Mouse (Mus musculus) liver, embryonic 16.5 days (tissue): ENCODE results near the gene Plod3. TPM values are rescaled to one million over a fixed set of nuclear protein-coding genes. Genes with fewer than 3 reads are reported as not detected.

Experiments
- ATAC-seq: fragments of 200-750 bp; cut with Nextera tagmentation; 2 replicates; pipeline ENCODE4 v1.8.0; 2017; ENCODE audit warnings: low read depth, mild to moderate bottlenecking, moderate number of reproducible peaks, moderate library complexity
- H3K27ac ChIP-seq: fragments of 300-500 bp; sonication (generic); 2 replicates; pipeline ENCODE4 v1.5.1; 2014; ENCODE audit warnings: mild to moderate bottlenecking, low read length
- H3K27me3 ChIP-seq: fragments of 300-500 bp; sonication (generic); 2 replicates; pipeline ENCODE4 v1.6.1; 2014; ENCODE audit warnings: low read depth, low read length, mixed read lengths; ENCODE audit not compliant: control insufficient read depth, insufficient read depth
- H3K36me3 ChIP-seq: fragments of 300-500 bp; sonication (generic); 2 replicates; pipeline ENCODE4 v1.6.1; 2014; ENCODE audit warnings: mild to moderate bottlenecking; ENCODE audit not compliant: control insufficient read depth, insufficient read depth
- H3K4me1 ChIP-seq: fragments of 300-500 bp; sonication (generic); 2 replicates; pipeline ENCODE4 v1.6.1; 2014; ENCODE audit warnings: low read depth, low read length, mixed read lengths; ENCODE audit not compliant: control insufficient read depth
- H3K4me2 ChIP-seq: fragments of 300-500 bp; sonication (generic); 2 replicates; pipeline ENCODE4 v1.6.1; 2014; ENCODE audit warnings: low read depth, low read length, mixed read lengths
- H3K4me3 ChIP-seq: fragments of 300-500 bp; sonication (generic); 2 replicates; pipeline ENCODE4 v1.5.1; 2014; ENCODE audit warnings: low read depth, mild to moderate bottlenecking, low read length
- H3K9ac ChIP-seq: fragments of 300-500 bp; sonication (generic); 2 replicates; pipeline ENCODE4 v1.6.1; 2014; ENCODE audit warnings: low read depth, low read length
- H3K9me3 ChIP-seq: fragments of 300-500 bp; sonication (generic); replicated peaks from 2 replicates; pipeline ENCODE4 v1.6.1; 2016; ENCODE audit warnings: low read length; ENCODE audit not compliant: control insufficient read depth
- WGBS: fragments of 180-500 bp; shearing (Covaris S2); extraction: QIAGEN DNeasy Blood & Tissue Kit; methylation state at CpG from one replicate; pipeline ENCODE4 v1.1.7; 2014; ENCODE audit not compliant: insufficient replicate concordance; 5-methylcytosine and 5-hydroxymethylcytosine counted together
- polyA plus RNA-seq: library from polyadenylated mRNA; unstranded; fragments of >200 nt; fragmentation: Nextera tagmentation; extraction: Ambion mirVana; gene quantifications from 2 replicates; pipeline ENCODE4 v1.2.1, GENCODE M21; 2015

The Plod3 gene
- polyA plus RNA-seq, 1 experiment from 2014 or later = 12.2 TPM

DNA sequence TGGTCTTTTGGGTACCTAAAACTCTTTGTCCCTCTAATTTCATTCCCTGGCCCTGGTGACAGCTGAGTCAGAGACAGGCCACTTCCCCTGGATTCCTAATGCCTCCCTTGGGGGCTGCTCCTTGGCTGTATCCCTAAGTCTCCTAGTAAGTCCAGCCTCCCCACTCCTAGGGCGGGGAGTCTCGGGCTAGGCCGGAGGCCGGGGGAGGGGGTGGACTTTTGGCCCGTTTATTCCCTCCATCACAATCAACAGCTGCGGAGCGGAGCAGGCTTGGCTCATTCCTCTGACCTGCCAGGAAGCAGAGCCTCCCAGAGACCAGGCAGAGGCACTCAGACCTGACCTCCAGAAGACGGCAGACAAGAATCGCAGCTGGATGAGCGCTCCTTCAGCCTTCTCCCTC is 19.2 kb upstream of the Plod3 start:
- Histone ChIP-seq H3K4me3 (no peak overlapping the region), H3K27me3 (no peaks in the 10 kb centered on the region), H3K36me3 (peaks cover 6% of the 10 kb centered on the region), H3K27ac (0 out of 2 replicates have a peak overlapping the region, but pooled peaks have one; percentile 7), H3K9ac (no peak overlapping the region), H3K9me3 (no peaks in the 10 kb centered on the region), H3K4me1 (peaks cover 46% of the 10 kb centered on the region), H3K4me2 (no peak overlapping the region)
- 78% methylated on average over 10 of the region's 10 CpGs for WGBS
- no peak for ATAC-seq

DNA sequence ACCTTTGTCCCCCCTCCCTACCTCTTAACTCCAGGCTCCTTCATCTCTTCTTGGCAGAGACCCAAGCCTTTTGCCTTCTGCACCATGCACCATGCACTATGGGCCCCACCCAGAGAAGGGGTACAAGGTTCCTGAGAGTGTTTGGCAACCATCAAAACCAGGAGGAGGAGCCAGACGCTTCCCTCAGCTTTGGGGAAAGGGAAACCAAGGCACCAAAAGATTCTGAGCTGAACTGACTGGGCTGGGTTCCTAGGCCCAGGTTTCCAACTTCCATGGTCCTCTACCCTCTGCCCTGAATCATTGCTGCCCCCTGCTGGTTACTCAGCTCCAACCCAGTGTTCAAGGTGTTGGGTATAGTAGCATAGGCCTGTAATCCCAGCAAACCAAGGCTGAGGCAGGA is 16.1 kb upstream of the Plod3 start:
- no peak overlapping the region for H3K27ac ChIP-seq
- H3K4me3 ChIP-seq = no peak overlapping the region
- 50% methylated on average over 1 of the region's 1 CpGs for WGBS
- H3K9ac ChIP-seq = no peak overlapping the region
- H3K27me3 ChIP-seq = no peaks in the 10 kb centered on the region; the same call in 1 of the 2 replicates
- no peaks in the 10 kb centered on the region for H3K9me3 ChIP-seq
- H3K4me1 ChIP-seq = peaks cover 15% of the 10 kb centered on the region
- peak; percentile 61; the same call in 1 of the 2 replicates for ATAC-seq
- no peaks in the 10 kb centered on the region for H3K36me3 ChIP-seq
- no peak overlapping the region for H3K4me2 ChIP-seq

DNA sequence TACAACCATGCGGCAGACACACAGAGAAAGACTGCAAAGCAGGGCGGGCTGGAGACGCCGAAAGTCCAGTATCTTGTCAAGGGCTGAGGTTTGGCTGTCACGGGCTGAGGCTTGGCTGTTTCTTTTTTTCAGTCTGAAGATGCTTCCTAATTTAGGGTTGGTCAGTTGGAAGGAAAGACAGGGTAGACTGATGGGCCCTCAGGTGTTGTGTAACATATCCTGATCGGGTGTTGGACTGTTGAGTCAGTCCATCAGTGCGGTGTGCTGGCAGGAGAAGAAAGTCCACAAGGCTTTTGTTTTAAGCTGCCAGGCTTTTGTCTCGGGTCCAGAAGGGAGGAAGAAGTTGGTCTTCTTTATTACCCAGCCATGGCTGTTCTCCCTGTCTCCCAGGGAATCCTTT is 13.1 kb upstream of the Plod3 start:
- Histone ChIP-seq H3K4me2 (no peak overlapping the region), H3K4me1 (no peaks in the 10 kb centered on the region), H3K4me3 (no peak overlapping the region), H3K27ac (no peak overlapping the region; the same call in 1 of the 2 replicates), H3K27me3 (no peaks in the 10 kb centered on the region; the same call in 1 of the 2 replicates), H3K9me3 (no peaks in the 10 kb centered on the region), H3K9ac (no peak overlapping the region), H3K36me3 (no peaks in the 10 kb centered on the region)
- no peak for ATAC-seq
- WGBS = 30% methylated on average over 8 of the region's 8 CpGs

DNA sequence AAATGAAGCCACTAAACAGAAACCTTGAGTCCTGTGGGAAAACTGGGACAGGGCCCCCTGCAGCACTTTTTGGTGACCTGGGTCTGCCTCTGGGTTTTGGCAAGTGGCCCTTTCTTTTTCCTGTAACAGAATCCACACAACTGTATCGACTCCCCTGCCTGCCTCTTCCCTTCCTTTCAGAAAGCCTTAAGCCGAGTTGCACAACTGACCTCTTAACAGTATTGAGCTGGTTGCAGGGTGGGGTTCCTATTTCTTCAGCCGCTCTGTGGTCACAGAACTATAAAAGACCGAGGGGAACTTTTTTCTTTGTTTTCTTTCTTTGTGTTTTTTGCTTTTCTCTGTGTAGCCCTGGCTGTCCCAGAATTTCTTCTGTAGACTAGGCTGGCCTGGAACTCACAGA is 9.1 kb upstream of the Plod3 start:
- Histone ChIP-seq H3K4me1 (no peaks in the 10 kb centered on the region), H3K27ac (peak overlapping the region; percentile 50), H3K9ac (no peak overlapping the region), H3K9me3 (no peaks in the 10 kb centered on the region), H3K4me3 (no peak overlapping the region), H3K27me3 (no peaks in the 10 kb centered on the region; the same call in 1 of the 2 replicates), H3K4me2 (no peak overlapping the region), H3K36me3 (no peaks in the 10 kb centered on the region; the same call in 1 of the 2 replicates)
- no peak for ATAC-seq
- WGBS = 18% methylated on average over 4 of the region's 4 CpGs

DNA sequence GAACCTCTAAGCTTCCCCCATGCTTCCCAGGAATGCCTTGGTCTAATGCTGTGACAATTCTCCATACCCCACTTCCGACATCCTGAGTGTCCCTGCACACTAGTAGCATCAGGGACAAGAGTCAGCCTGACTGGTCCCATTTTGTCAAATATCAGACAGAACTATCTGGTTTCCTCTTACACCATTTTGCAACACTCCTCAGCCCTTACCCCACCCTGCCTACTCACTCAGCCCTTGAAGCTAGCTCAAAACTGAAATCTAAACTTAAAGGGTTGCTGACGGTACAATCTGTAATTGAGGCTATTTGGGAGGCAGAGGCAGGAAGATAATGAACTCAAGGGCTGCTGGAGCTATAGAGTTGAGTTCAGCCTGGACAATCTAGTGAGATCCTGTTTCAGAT is 7.1 kb upstream of the Plod3 start:
- 55% methylated on average over 2 of the region's 2 CpGs for WGBS
- H3K36me3 ChIP-seq = no peaks in the 10 kb centered on the region; the same call in 1 of the 2 replicates
- no peak for ATAC-seq
- no peak overlapping the region for H3K4me2 ChIP-seq
- H3K27me3 ChIP-seq = no peaks in the 10 kb centered on the region
- H3K9ac ChIP-seq = no peak overlapping the region
- H3K4me1 ChIP-seq = no peaks in the 10 kb centered on the region
- no peak overlapping the region for H3K4me3 ChIP-seq
- peak overlapping the region; percentile 54 for H3K27ac ChIP-seq
- H3K9me3 ChIP-seq = no peaks in the 10 kb centered on the region

DNA sequence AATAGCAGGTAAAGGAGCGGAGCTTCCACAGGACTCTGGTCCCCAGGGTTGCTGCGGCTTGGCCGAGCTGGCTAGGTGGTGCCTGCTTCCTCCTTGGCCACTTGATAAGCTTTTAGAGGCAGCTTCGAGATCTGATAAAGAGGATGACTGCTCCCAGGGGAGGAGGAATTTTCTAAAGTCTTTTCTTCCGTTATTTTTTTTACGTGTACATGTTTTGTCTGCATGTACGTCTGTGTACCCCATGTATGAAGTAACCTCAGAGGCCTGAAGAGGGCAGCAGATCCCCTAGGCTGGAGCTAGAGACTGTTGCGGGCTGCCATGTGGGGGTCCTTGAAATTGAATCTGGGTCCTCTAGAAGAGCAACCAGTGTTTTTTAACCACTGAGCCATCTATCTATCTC is 5.8 kb upstream of the Plod3 start:
- no peak overlapping the region for H3K27ac ChIP-seq
- no peak overlapping the region for H3K4me3 ChIP-seq
- H3K9ac ChIP-seq = no peak overlapping the region
- ATAC-seq = no peak
- no peaks in the 10 kb centered on the region for H3K27me3 ChIP-seq
- no peaks in the 10 kb centered on the region for H3K9me3 ChIP-seq
- WGBS = 73% methylated on average over 8 of the region's 8 CpGs
- peaks cover 2% of the 10 kb centered on the region; the same call in 1 of the 2 replicates for H3K4me1 ChIP-seq
- no peaks in the 10 kb centered on the region; the same call in 1 of the 2 replicates for H3K36me3 ChIP-seq
- H3K4me2 ChIP-seq = no peak overlapping the region

DNA sequence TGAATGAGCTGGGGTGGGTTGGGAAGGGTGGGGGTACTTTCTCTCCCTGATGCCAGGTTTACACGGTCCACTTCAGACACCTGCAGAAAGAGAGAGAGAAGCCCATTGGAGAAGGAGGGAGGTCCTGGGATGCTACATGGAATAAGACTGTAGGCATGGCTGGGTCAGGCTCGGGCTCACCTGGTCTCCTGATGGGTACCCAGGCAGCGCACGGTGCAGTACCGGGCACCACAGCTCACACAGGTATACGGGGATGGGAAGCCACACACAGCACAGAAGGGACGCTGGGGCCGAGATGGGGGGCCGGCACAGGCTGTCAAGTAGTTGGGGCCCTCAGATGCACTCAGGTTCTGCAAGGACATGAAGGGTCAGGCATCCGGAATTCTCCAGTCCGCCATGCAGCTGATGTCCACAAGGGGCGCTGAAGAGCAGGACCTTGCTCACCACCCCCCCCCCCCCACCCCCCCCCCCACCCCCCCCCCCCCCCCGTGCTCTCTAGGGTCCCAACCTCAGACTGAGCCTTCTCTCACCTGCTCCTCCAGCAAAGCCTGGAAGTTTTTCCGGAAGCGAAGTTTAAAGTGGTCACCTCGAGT is 4.4 kb upstream of the Plod3 start:
- 48% methylated on average over 13 of the region's 16 CpGs for WGBS
- H3K9me3 ChIP-seq = no peaks in the 10 kb centered on the region

DNA sequence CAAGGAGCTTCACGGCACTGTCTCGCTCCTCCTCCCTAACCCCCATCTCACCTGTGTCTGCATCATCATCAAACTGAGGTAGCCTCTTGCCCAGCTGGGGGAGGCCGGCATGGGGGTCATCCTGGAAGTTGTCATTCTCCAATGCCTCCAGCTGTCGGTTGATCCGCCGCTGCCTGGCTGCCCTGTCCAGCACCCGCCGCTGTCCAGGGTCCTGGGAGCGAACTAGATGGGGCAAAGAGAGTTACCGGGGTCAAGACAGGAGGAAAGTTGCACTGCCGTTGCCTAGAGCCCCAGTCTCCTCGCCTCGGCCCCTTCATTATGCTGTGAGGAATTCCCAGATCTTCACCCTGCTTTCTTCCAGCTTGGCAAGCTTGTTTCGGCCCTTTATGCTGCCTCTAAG is 2.0 kb upstream of the Plod3 start:
- peaks cover 15% of the 10 kb centered on the region for H3K4me1 ChIP-seq
- WGBS = 66% methylated on average over 14 of the region's 14 CpGs
- H3K27ac ChIP-seq = no peak overlapping the region
- H3K36me3 ChIP-seq = no peaks in the 10 kb centered on the region; the same call in none of the 2 replicates
- H3K4me2 ChIP-seq = no peak overlapping the region
- H3K27me3 ChIP-seq = no peaks in the 10 kb centered on the region
- no peaks in the 10 kb centered on the region for H3K9me3 ChIP-seq
- H3K9ac ChIP-seq = no peak overlapping the region
- ATAC-seq = no peak
- H3K4me3 ChIP-seq = no peak overlapping the region

More for the DNA sequence above, 4.4 kb upstream of the Plod3 start:
- Histone ChIP-seq H3K4me1 (peaks cover 7% of the 10 kb centered on the region; the same call in 1 of the 2 replicates), H3K9ac (no peak overlapping the region), H3K27ac (no peak overlapping the region), H3K4me2 (no peak overlapping the region), H3K4me3 (no peak overlapping the region), H3K36me3 (no peaks in the 10 kb centered on the region; the same call in 1 of the 2 replicates), H3K27me3 (no peaks in the 10 kb centered on the region)
- no peak for ATAC-seq

DNA sequence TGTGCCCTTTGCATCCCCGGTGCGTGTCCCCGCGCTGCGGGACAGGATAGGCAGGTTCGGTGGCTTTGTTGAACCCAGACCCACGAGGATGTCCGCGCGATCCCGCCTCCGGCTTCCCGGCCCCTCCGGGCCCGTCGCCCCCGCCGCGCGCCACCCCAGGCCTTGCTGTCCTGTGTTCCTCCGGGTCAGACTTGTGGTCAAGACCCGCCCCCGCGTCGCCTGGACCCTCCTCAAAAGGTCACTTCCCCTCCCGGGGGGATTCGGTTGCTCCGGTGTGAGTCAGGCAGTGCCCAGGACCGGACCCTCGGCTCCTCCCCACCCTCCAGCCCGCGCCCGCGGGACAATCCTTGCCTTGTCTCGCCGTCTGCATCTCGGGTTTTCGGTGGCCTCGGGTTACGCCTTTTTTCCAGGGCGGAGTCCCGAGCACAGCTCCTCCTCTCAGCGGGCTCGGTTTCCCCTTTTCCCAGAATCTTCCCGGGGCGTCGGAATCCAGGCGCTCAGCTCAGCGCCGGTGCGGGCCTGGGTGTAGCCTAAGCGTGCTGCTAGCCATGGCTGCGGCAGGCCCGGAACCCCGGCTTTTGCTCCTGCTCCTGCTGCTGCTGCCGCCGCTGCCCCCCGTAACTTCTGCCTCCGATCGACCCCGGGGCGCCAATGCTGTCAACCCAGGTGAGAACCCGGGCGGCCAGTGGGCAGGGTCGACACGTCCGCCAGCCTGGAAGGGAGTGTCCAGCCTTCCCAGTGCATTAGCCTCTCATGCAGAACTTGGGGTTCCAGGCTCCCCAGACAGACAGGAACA is 517 bp downstream of the Plod3 start:
- H3K36me3 ChIP-seq = no peaks in the 10 kb centered on the region; the same call in none of the 2 replicates
- peak overlapping the region; percentile 93 for H3K27ac ChIP-seq
- no peaks in the 10 kb centered on the region for H3K27me3 ChIP-seq
- WGBS = under 1% methylated on average over 67 of the region's 67 CpGs
- no peaks in the 10 kb centered on the region for H3K9me3 ChIP-seq
- H3K9ac ChIP-seq = peak overlapping the region; percentile 94
- peak; percentile 73 for ATAC-seq
- peak overlapping the region; percentile 94 for H3K4me2 ChIP-seq
- H3K4me3 ChIP-seq = peak overlapping the region; percentile 91
- H3K4me1 ChIP-seq = peaks cover 15% of the 10 kb centered on the region
